Mouse (Mus musculus) MEL (cell line): ENCODE data around the gene Syt7. TPM values are rescaled to one million over a fixed set of nuclear protein-coding genes. Genes with fewer than 3 reads are reported as not detected.

Source experiments
- DNase-seq: peaks from one replicate; pipeline ENCODE4 v3.0.0; 2011; ENCODE audit warnings: low read depth, low spot score
- H3K27ac ChIP-seq: 2 replicates; pipeline ENCODE4 v1.5.1; 2012; ENCODE audit warnings: low read depth, mild to moderate bottlenecking, control low read depth, low read length, moderate library complexity; ENCODE audit not compliant: control insufficient read depth
- H3K27me3 ChIP-seq, 2 experiments: fragments of 150-350 bp in 1 of 2; sonication (generic) in 1 of 2; 2 replicates each; pipeline ENCODE4 v1.6.1; 2012; ENCODE audit warnings: low read length in 2 of 2, mild to moderate bottlenecking in 2 of 2, improper control_type of control experiment in 1 of 2, moderate library complexity in 1 of 2; ENCODE audit not compliant: insufficient read depth in 2 of 2, control insufficient read depth in 1 of 2
- H3K36me3 ChIP-seq, 2 experiments: 2 replicates each; pipeline ENCODE4 v1.6.1; 2012 to 2014; ENCODE audit warnings: low read length in 2 of 2, improper control_type of control experiment in 1 of 2, inconsistent platforms in 1 of 2, mild to moderate bottlenecking in 1 of 2; ENCODE audit not compliant: insufficient read depth in 2 of 2, control insufficient read depth in 1 of 2
- H3K4me1 ChIP-seq, 2 experiments: fragments of 150-350 bp in 1 of 2; sonication (generic) in 1 of 2; 2 replicates each; pipeline ENCODE4 v1.6.1; 2012; ENCODE audit warnings: low read length in 2 of 2, improper control_type of control experiment in 1 of 2, mild to moderate bottlenecking in 1 of 2; ENCODE audit not compliant: insufficient read depth in 2 of 2, control insufficient read depth in 1 of 2
- H3K4me3 ChIP-seq, 2 experiments: fragments of 150-350 bp in 1 of 2; sonication (generic) in 1 of 2; 2 replicates each; pipeline ENCODE4 v1.5.1; 2012; ENCODE audit warnings: low read depth in 2 of 2, low read length in 2 of 2, mild to moderate bottlenecking in 2 of 2, moderate library complexity in 2 of 2, control low read depth in 1 of 2, improper control_type of control experiment in 1 of 2; ENCODE audit not compliant: control insufficient read depth in 1 of 2, insufficient read depth in 1 of 2
- H3K79me2 ChIP-seq: 2 replicates; pipeline ENCODE4 v1.6.1; 2012; ENCODE audit warnings: mild to moderate bottlenecking, low read length, moderate library complexity; ENCODE audit not compliant: control insufficient read depth, poor library complexity, insufficient read depth
- H3K9ac ChIP-seq: 2 replicates; pipeline ENCODE4 v1.6.1; 2012; ENCODE audit warnings: low read depth, mild to moderate bottlenecking, control low read depth, low read length, moderate library complexity; ENCODE audit not compliant: control insufficient read depth, poor library complexity, severe bottlenecking
- H3K9me3 ChIP-seq: fragments of 150-350 bp; sonication (generic); replicated peaks from 2 replicates; pipeline ENCODE4 v1.6.1; 2012; ENCODE audit warnings: mild to moderate bottlenecking, low read length, improper control_type of control experiment, moderate library complexity; ENCODE audit not compliant: insufficient read depth
- BHLHE40 ChIP-seq: IDR thresholded peaks from 2 replicates; pipeline ENCODE4 v1.6.1; 2012; ENCODE audit warnings: low read depth, mild to moderate bottlenecking, inconsistent platforms, low read length, improper control_type of control experiment, borderline replicate concordance
- CHD1 ChIP-seq: IDR thresholded peaks from 2 replicates; pipeline ENCODE4 v1.6.1; 2012; ENCODE audit warnings: low read depth, mild to moderate bottlenecking, inconsistent platforms, low read length, improper control_type of control experiment
- CTCF ChIP-seq, 3 experiments: IDR thresholded peaks in 2 of 3; conservative IDR thresholded peaks in 1 of 3; 2 replicates each; pipeline ENCODE4 v1.5.1; 2011 to 2012; ENCODE audit warnings: low read length in 3 of 3, low read depth in 2 of 3, mild to moderate bottlenecking in 2 of 3, improper control_type of control experiment in 1 of 3, inconsistent platforms in 1 of 3, mixed read lengths in 1 of 3, moderate library complexity in 1 of 3; ENCODE audit not compliant: control insufficient read depth in 1 of 3, insufficient read depth in 1 of 3, poor library complexity in 1 of 3, severe bottlenecking in 1 of 3
- E2F4 ChIP-seq: IDR thresholded peaks from 2 replicates; pipeline ENCODE4 v1.6.1; 2011; ENCODE audit warnings: low read depth, low read length, improper control_type of control experiment, borderline replicate concordance
- ELF1 ChIP-seq: IDR thresholded peaks from 2 replicates; pipeline ENCODE4 v1.6.1; 2014; ENCODE audit warnings: low read depth, mild to moderate bottlenecking, inconsistent platforms, low read length, improper control_type of control experiment, moderate library complexity
- JUND ChIP-seq: IDR thresholded peaks from 2 replicates; pipeline ENCODE4 v1.6.1; 2011; ENCODE audit warnings: low read depth, mild to moderate bottlenecking, improper control_type of control experiment, low read length
- MAFK ChIP-seq: IDR thresholded peaks from 2 replicates; pipeline ENCODE4 v1.6.1; 2011; ENCODE audit warnings: low read depth, mild to moderate bottlenecking, low read length, improper control_type of control experiment, borderline replicate concordance
- POLR2AphosphoS2 ChIP-seq: IDR thresholded peaks from 2 replicates; pipeline ENCODE4 v1.6.1; 2011; ENCODE audit warnings: low read length, improper control_type of control experiment
- RAD21 ChIP-seq: IDR thresholded peaks from 2 replicates; pipeline ENCODE4 v1.6.1; 2011; ENCODE audit warnings: mild to moderate bottlenecking, low read depth, low read length, improper control_type of control experiment
- RCOR1 ChIP-seq: IDR thresholded peaks from 2 replicates; pipeline ENCODE4 v1.6.1; 2012; ENCODE audit warnings: low read depth, mild to moderate bottlenecking, inconsistent platforms, low read length, improper control_type of control experiment
- SMC3 ChIP-seq: IDR thresholded peaks from 2 replicates; pipeline ENCODE4 v1.6.1; 2011; ENCODE audit warnings: low read depth, low read length, improper control_type of control experiment
- TAL1 ChIP-seq: IDR thresholded peaks from 2 replicates; pipeline ENCODE4 v1.6.1; 2012; ENCODE audit warnings: mild to moderate bottlenecking, inconsistent platforms, low read length, moderate library complexity, mixed read lengths
- TBP ChIP-seq: IDR thresholded peaks from 2 replicates; pipeline ENCODE4 v1.8.0; 2011; ENCODE audit warnings: low read depth, low read length, improper control_type of control experiment
- TCF12 ChIP-seq: IDR thresholded peaks from 2 replicates; pipeline ENCODE4 v1.6.1; 2014; ENCODE audit warnings: low read depth, mild to moderate bottlenecking, inconsistent platforms, low read length, improper control_type of control experiment, moderate library complexity
- ZC3H11A ChIP-seq: IDR thresholded peaks from 2 replicates; pipeline ENCODE4 v1.6.1; 2012; ENCODE audit warnings: low read depth, mild to moderate bottlenecking, inconsistent platforms, low read length, improper control_type of control experiment
- polyA plus RNA-seq, 2 experiments: library from polyadenylated mRNA; stranded (reverse) in 1 of 2; unstranded in 1 of 2; fragments of >175 nt in 1 of 2; fragments of >200 nt in 1 of 2; gene quantifications; 2 replicates each; pipeline versions ENCODE4 v1.2.1 to v1.2.4; 2012; ENCODE audit warnings: low replicate concordance in 2 of 2, low read depth in 1 of 2; ENCODE audit not compliant: insufficient read length in 2 of 2, insufficient read depth in 1 of 2, missing spikeins in 1 of 2
- total RNA-seq: library from RNA; depleted of rRNA; stranded (reverse); fragments of 300-350 nt; gene quantifications from 2 replicates; pipeline ENCODE4 v1.2.3, GENCODE M21; 2012; rRNA removed

Syt7 gene
- total and polyA plus RNA-seq, 3 experiments, result not detected

GRCm38 (mm10) chr19:10497512-10498160, 108.7 kb downstream of the Syt7 start:
- no peak overlapping the region for H3K27ac ChIP-seq
- no peaks in the 10 kb centered on the region for H3K4me1 ChIP-seq
- no peaks in the 10 kb centered on the region for H3K27me3 ChIP-seq
- TF ChIP-seq JUND, result no peak
- TF ChIP-seq CHD1, result no peak
- TF ChIP-seq BHLHE40, result no peak
- TF ChIP-seq ELF1, result no peak
- no peak for TF ChIP-seq TCF12
- TF ChIP-seq TAL1, result no peak
- no peak for TF ChIP-seq RCOR1
- no peak overlapping the region for H3K4me3 ChIP-seq
- no peaks in the 10 kb centered on the region for H3K9me3 ChIP-seq
- DNase-seq, result no peak
- H3K36me3 ChIP-seq, result peaks cover 0 to 17% of the 10 kb centered on the region in 2 experiments; a peak in 2 of 4 replicates
- H3K79me2 ChIP-seq, result no peaks in the 10 kb centered on the region
- H3K9ac ChIP-seq, result no peak overlapping the region

- Histone ChIP-seq H3K79me2 (no peaks in the 10 kb centered on the region), H3K4me1 (no peaks in the 10 kb centered on the region), H3K36me3 (peaks cover 0 to 28% of the 10 kb centered on the region in 2 experiments; a peak in 2 of 4 replicates), H3K4me3 (no peak overlapping the region), H3K27ac (no peak overlapping the region), H3K27me3 (no peaks in the 10 kb centered on the region), H3K9ac (no peak overlapping the region), H3K9me3 (no peaks in the 10 kb centered on the region)
- DNase-seq, result no peak
- TF ChIP-seq TBP, result no peak
- 0 out of 2 replicates have a peak, but pooled peaks have one; percentile 29 for TF ChIP-seq POLR2AphosphoS2
Measured at GRCm38 (mm10) chr19:10500581-10500980, 111.7 kb downstream of the Syt7 start.

GRCm38 (mm10) chr19:10502571-10502970, 113.7 kb downstream of the Syt7 start:
- peaks cover 0 to 40% of the 10 kb centered on the region in 2 experiments; a peak in 2 of 4 replicates for H3K36me3 ChIP-seq

More at GRCm38 (mm10) chr19:10502571-10502970, 113.7 kb downstream of the Syt7 start:
- Histone ChIP-seq H3K27me3 (no peaks in the 10 kb centered on the region), H3K4me1 (no peaks in the 10 kb centered on the region), H3K79me2 (no peaks in the 10 kb centered on the region)
- DNase-seq, result peak; percentile 77
- TF ChIP-seq SMC3 (peak; percentile 72), RAD21 (peak; percentile 51), ZC3H11A (0 out of 2 replicates have a peak, but pooled peaks have one; percentile 21), ELF1 (peak; percentile 64), MAFK (peak; percentile 69), RCOR1 (no peak), TCF12 (0 out of 2 replicates have a peak, but pooled peaks have one; percentile 6), CTCF (IDR thresholded peaks at IDR 0.05 in 2 of 3, conservative IDR thresholded peaks at IDR 0.05 in 1 of 3; ENCODE audit: control insufficient read depth in 1 of 3, insufficient read depth in 1 of 3, low read depth in 2 of 3, low read length in 3 of 3, poor library complexity in 1 of 3, severe bottlenecking in 1 of 3) (peak; percentile 93 to 100 (median 97)), JUND (no peak), E2F4 (no peak)
- TF ChIP-seq, all 39 proteins: peak for 7
- Histone ChIP-seq H3K9ac (no peak overlapping the region), H3K4me3 (no peak overlapping the region), H3K27ac (no peak overlapping the region), H3K9me3 (no peaks in the 10 kb centered on the region)

Other genes starting within 250 kb of the Syt7 start
- 36.7 and 38.1 TPM in 2 replicates for gene Fads1, start 206.2 kb upstream of the Syt7 start, total RNA-seq
- gene Fads1, start 206.2 kb upstream of the Syt7 start, polyA plus RNA-seq, result 10 to 100 TPM in 1 of 2 experiments, not detected in 1; 69.7 TPM
- 322 and 354 TPM in 2 replicates for gene Tmem258, start 185.1 kb upstream of the Syt7 start, total RNA-seq
- 100 to 1,000 TPM in 1 of 2 experiments, not detected in 1; 337 TPM for gene Tmem258, start 185.1 kb upstream of the Syt7 start, polyA plus RNA-seq
- gene Fen1, start 184.9 kb upstream of the Syt7 start, total RNA-seq, result 160 and 189 TPM in 2 replicates
- gene Fen1, start 184.9 kb upstream of the Syt7 start, polyA plus RNA-seq, result 100 to 1,000 TPM in 1 of 2 experiments, not detected in 1; 145 TPM
- 0.20 and 0.23 TPM in 2 replicates for gene Myrf, start 148.3 kb upstream of the Syt7 start, total RNA-seq
- 1 to 10 TPM in 1 of 2 experiments, not detected in 1; 2.7 TPM for gene Myrf, start 148.3 kb upstream of the Syt7 start, polyA plus RNA-seq
- gene Dagla, start 84.2 kb upstream of the Syt7 start, total RNA-seq, result not detected in 2 replicates
- gene Dagla, start 84.2 kb upstream of the Syt7 start, polyA plus RNA-seq, result not detected
- gene Lrrc10b, start 68.4 kb downstream of the Syt7 start, total RNA-seq, result not detected in 2 replicates
- gene Lrrc10b, start 68.4 kb downstream of the Syt7 start, polyA plus RNA-seq, result not detected
- 0.19 and 0.23 TPM in 2 replicates for gene Ppp1r32, start 93.8 kb downstream of the Syt7 start, total RNA-seq
- under 1 TPM in 1 of 2 experiments, not detected in 1; 0.57 TPM for gene Ppp1r32, start 93.8 kb downstream of the Syt7 start, polyA plus RNA-seq
- 36.2 and 36.9 TPM in 2 replicates for gene Cpsf7, start 136.2 kb downstream of the Syt7 start, total RNA-seq
- 100 to 1,000 TPM in 1 of 2 experiments, 10 to 100 TPM in 1; 69.8 to 183 TPM for gene Cpsf7, start 136.2 kb downstream of the Syt7 start, polyA plus RNA-seq
- 61.2 and 68.5 TPM in 2 replicates for gene Sdhaf2, start 137.1 kb downstream of the Syt7 start, total RNA-seq
- gene Sdhaf2, start 137.1 kb downstream of the Syt7 start, polyA plus RNA-seq, result 10 to 100 TPM in 1 of 2 experiments, not detected in 1; 74.6 TPM
- gene Tmem216, start 167.1 kb downstream of the Syt7 start, total RNA-seq, result 38.5 and 48.0 TPM in 2 replicates
- gene Tmem216, start 167.1 kb downstream of the Syt7 start, polyA plus RNA-seq, result 10 to 100 TPM in 1 of 2 experiments, not detected in 1; 48.1 TPM
- 7.6 and 9.0 TPM in 2 replicates for gene Cyb561a3, start 188.1 kb downstream of the Syt7 start, total RNA-seq
- 10 to 100 TPM in 1 of 2 experiments, not detected in 1; 14.3 TPM for gene Cyb561a3, start 188.1 kb downstream of the Syt7 start, polyA plus RNA-seq
- 10.8 and 11.9 TPM in 2 replicates for gene Tmem138, start 188.3 kb downstream of the Syt7 start, total RNA-seq
- 10 to 100 TPM in 1 of 2 experiments, not detected in 1; 25.2 TPM for gene Tmem138, start 188.3 kb downstream of the Syt7 start, polyA plus RNA-seq
- gene Ddb1, start 216.2 kb downstream of the Syt7 start, total RNA-seq, result 363 and 365 TPM in 2 replicates
- gene Ddb1, start 216.2 kb downstream of the Syt7 start, polyA plus RNA-seq, result 100 to 1,000 TPM; 116 to 459 TPM
- 3.6 and 3.7 TPM in 2 replicates for gene Tkfc, start 216.6 kb downstream of the Syt7 start, total RNA-seq
- 10 to 100 TPM in 1 of 2 experiments, not detected in 1; 12.8 TPM for gene Tkfc, start 216.6 kb downstream of the Syt7 start, polyA plus RNA-seq
- 0.04 and 0.23 TPM in 2 replicates for gene Vwce, start 245.1 kb downstream of the Syt7 start, total RNA-seq
- gene Vwce, start 245.1 kb downstream of the Syt7 start, polyA plus RNA-seq, result 100 to 1,000 TPM in 1 of 2 experiments, 1 to 10 TPM in 1; 1.8 to 666 TPM